Mouse (Mus musculus): ENCODE results near the gene Melk. TPM values are rescaled to one million over a fixed set of nuclear protein-coding genes. Genes with fewer than 3 reads are reported as not detected.

The Melk gene
- not detected for total RNA-seq (2021)
- long read RNA-seq, result 0 reads

GRCm38 (mm10) chr4:44300781-44301750 lies at the start of gene Melk:
Gene Melk, plus strand, starts transcription at chr4:44300876.
- DNase-seq (ENCODE audit: low spot score in 2 of 2), result peak in 1 of 2 experiments; percentile 3

GRCm38 (mm10) chr4:44251521-44251920 lies 49.2 kb upstream of the Melk start:
- DNase-seq (ENCODE audit: low spot score in 2 of 2), result no peak

- DNase-seq (ENCODE audit: low spot score in 2 of 2), result peak in 1 of 2 experiments; percentile 23
Measured at GRCm38 (mm10) chr4:44251966-44252916, 48.4 kb upstream of the Melk start.

- DNase-seq (ENCODE audit: low spot score in 2 of 2), result no peak
Measured at GRCm38 (mm10) chr4:44253191-44253590, 47.5 kb upstream of the Melk start.

- no peak for DNase-seq (ENCODE audit: low spot score in 2 of 2)
Measured at GRCm38 (mm10) chr4:44254579-44254978, 46.1 kb upstream of the Melk start.

GRCm38 (mm10) chr4:44259126-44259525 lies 41.5 kb upstream of the Melk start:
- DNase-seq (ENCODE audit: low spot score in 2 of 2), result no peak

GRCm38 (mm10) chr4:44260244-44260643 lies 40.4 kb upstream of the Melk start:
- DNase-seq (ENCODE audit: low spot score in 2 of 2), result no peak

- no peak for DNase-seq (ENCODE audit: low spot score in 2 of 2)
Measured at GRCm38 (mm10) chr4:44265500-44265899, 35.2 kb upstream of the Melk start.

GRCm38 (mm10) chr4:44267437-44267836 lies 33.2 kb upstream of the Melk start:
- DNase-seq (ENCODE audit: low spot score in 2 of 2), result no peak

- DNase-seq (ENCODE audit: low spot score in 2 of 2), result no peak
Measured at GRCm38 (mm10) chr4:44269376-44269817, 31.3 kb upstream of the Melk start.

- DNase-seq (ENCODE audit: low spot score in 2 of 2), result no peak
Measured at GRCm38 (mm10) chr4:44271134-44271533, 29.5 kb upstream of the Melk start.

- no peak for DNase-seq (ENCODE audit: low spot score in 2 of 2)
Measured at GRCm38 (mm10) chr4:44281597-44282265, 18.9 kb upstream of the Melk start.

GRCm38 (mm10) chr4:44292534-44292933 lies 8.1 kb upstream of the Melk start:
- DNase-seq (ENCODE audit: low spot score in 2 of 2), result peak; percentile 48 to 84

GRCm38 (mm10) chr4:44295837-44296236 lies 4.8 kb upstream of the Melk start:
- DNase-seq (ENCODE audit: low spot score in 2 of 2), result no peak

- DNase-seq (ENCODE audit: low spot score in 2 of 2), result peak in 1 of 2 experiments; percentile 57
Measured at GRCm38 (mm10) chr4:44306585-44306984, 5.9 kb downstream of the Melk start.

- DNase-seq (ENCODE audit: low spot score in 2 of 2), result no peak
Measured at GRCm38 (mm10) chr4:44310429-44310828, 9.8 kb downstream of the Melk start.

GRCm38 (mm10) chr4:44310911-44311310 lies 10.2 kb downstream of the Melk start:
- no peak for DNase-seq (ENCODE audit: low spot score in 2 of 2)

- no peak for DNase-seq (ENCODE audit: low spot score in 2 of 2)
Measured at GRCm38 (mm10) chr4:44316270-44316809, 15.7 kb downstream of the Melk start.

GRCm38 (mm10) chr4:44320448-44320847 lies 19.8 kb downstream of the Melk start:
- no peak for DNase-seq (ENCODE audit: low spot score in 2 of 2)

- peak in 1 of 2 experiments; percentile 19 for DNase-seq (ENCODE audit: low spot score in 2 of 2)
Measured at GRCm38 (mm10) chr4:44322124-44322523, 21.4 kb downstream of the Melk start.

- peak in 1 of 2 experiments; percentile 37 for DNase-seq (ENCODE audit: low spot score in 2 of 2)
Measured at GRCm38 (mm10) chr4:44325453-44325852, 24.8 kb downstream of the Melk start.

Data from layer of hippocampus, adult 18-20 months (tissue).